Mouse (Mus musculus) lung, embryonic 15.5 days (tissue): ENCODE measurements around the gene Ehd1. TPM values are rescaled to one million over a fixed set of nuclear protein-coding genes. Genes with fewer than 3 reads are reported as not detected.

ENCODE experiments used
- ATAC-seq: fragments of 200-750 bp; cut with Nextera tagmentation; 2 replicates; pipeline ENCODE4 v1.8.0; 2017; ENCODE audit warnings: moderate number of reproducible peaks, borderline replicate concordance; ENCODE audit not compliant: low FRiP score, low TSS enrichment; ENCODE audit errors: extremely low read depth
- H3K27ac ChIP-seq: fragments of 300-500 bp; sonication (generic); 2 replicates; pipeline ENCODE4 v1.5.1; 2015; ENCODE audit warnings: moderate library complexity, mild to moderate bottlenecking, inconsistent platforms
- H3K27me3 ChIP-seq: fragments of 300-500 bp; sonication (generic); 2 replicates; pipeline ENCODE4 v1.6.1; 2015; ENCODE audit warnings: inconsistent platforms
- H3K36me3 ChIP-seq: fragments of 300-500 bp; sonication (generic); 2 replicates; pipeline ENCODE4 v1.6.1; 2015; ENCODE audit warnings: inconsistent platforms
- H3K4me1 ChIP-seq: fragments of 300-500 bp; sonication (generic); 2 replicates; pipeline ENCODE4 v1.6.1; 2015; ENCODE audit warnings: inconsistent platforms
- H3K4me2 ChIP-seq: fragments of 300-500 bp; sonication (generic); 2 replicates; pipeline ENCODE4 v1.6.1; 2015; ENCODE audit warnings: inconsistent platforms, mild to moderate bottlenecking, moderate library complexity
- H3K4me3 ChIP-seq: fragments of 300-500 bp; sonication (generic); 2 replicates; pipeline ENCODE4 v1.5.1; 2015; ENCODE audit warnings: mild to moderate bottlenecking, inconsistent platforms
- H3K9ac ChIP-seq: fragments of 300-500 bp; sonication (generic); 2 replicates; pipeline ENCODE4 v1.6.1; 2015; ENCODE audit warnings: inconsistent platforms
- H3K9me3 ChIP-seq: fragments of 300-500 bp; sonication (generic); 2 replicates; pipeline ENCODE4 v1.6.1; 2016; ENCODE audit warnings: inconsistent platforms
- WGBS: fragments of 180-500 bp; shearing (Covaris S2); methylation state at CpG from one replicate; pipeline ENCODE4 v1.1.7; 2015; 5-methylcytosine and 5-hydroxymethylcytosine counted together
- polyA plus RNA-seq: library from polyadenylated mRNA; unstranded; fragments of >200 nt; fragmentation: Nextera tagmentation; extraction: Ambion mirVana; gene quantifications from 2 replicates; pipeline ENCODE4 v1.2.1, GENCODE M21; 2015

Gene Ehd1
- polyA plus RNA-seq = 66.7 and 76.1 TPM in 2 replicates

DNA sequence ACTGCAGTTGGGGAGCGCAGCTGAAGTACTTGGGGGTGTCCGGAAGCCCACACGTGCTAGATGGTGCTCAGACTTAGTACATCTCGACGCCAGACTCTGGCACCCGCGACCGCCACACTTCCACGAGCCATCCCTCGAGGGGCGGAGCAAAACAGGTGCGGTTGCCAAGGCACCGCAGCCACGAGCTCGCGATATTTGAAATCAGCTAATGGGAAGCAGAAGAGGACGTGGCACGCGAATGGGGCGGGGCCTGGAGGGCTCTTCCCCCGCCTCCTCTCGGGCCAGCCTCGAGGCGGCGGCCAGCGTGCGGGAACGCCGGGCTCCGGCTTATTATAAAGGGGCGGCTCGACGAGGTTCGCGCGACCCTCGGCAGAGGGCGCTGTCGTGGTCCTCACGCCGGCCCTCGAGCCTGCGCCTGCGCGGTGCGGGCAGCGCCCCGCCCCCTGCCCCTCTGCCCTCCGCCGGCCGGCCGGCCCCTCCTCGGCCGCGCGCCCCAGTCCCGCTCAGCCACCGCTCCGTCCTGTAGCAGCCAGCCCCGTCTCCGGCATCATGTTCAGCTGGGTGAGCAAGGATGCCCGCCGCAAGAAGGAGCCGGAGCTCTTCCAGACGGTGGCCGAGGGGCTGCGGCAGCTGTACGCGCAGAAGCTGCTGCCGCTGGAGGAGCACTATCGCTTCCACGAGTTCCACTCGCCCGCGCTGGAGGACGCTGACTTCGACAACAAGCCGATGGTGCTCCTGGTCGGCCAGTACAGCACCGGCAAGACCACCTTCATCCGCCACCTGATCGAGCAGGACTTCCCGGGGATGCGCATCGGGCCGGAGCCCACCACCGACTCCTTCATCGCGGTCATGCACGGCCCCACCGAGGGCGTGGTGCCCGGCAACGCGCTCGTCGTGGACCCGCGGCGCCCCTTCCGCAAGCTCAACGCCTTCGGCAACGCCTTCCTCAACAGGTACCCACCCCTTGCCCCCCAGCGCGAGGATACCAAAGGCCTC is at the start of gene Ehd1:
Gene Ehd1 (plus strand): TSS at position 300 of the 996 bp plus-strand sequence.
- Histone ChIP-seq H3K4me3 (peak within 1 kb of the TSS; percentile 92), H3K9ac (peak within 1 kb of the TSS; percentile 77), H3K9me3 (no peaks in the 10 kb centered on the region), H3K27ac (peak within 1 kb of the TSS; percentile 88), H3K4me1 (peaks cover 45% of the 10 kb centered on the region), H3K36me3 (peaks cover 18% of the 10 kb centered on the region), H3K27me3 (no peaks in the 10 kb centered on the region), H3K4me2 (peak within 1 kb of the TSS; percentile 97)
- under 1% methylated on average over 103 of the region's 106 CpGs for WGBS
- ATAC-seq = peak; percentile 93

DNA sequence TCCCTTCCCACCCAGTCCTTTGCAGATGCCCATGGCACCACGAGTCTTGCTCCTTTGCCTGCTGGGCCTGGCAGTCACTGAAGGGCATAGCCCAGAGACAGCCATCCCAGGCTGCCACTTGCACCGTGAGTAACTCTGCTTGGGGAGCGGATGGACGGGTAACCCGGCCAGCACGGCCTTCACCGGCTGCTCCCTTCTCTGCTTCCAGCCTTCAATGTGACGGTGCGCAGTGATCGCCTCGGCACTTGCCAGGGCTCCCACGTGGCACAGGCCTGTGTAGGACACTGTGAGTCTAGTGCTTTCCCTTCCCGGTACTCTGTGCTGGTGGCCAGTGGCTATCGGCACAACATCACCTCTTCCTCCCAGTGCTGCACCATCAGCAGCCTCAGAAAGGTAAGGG is 49.8 kb upstream of the Ehd1 start:
- Histone ChIP-seq H3K9me3 (no peaks in the 10 kb centered on the region), H3K27ac (no peak overlapping the region), H3K27me3 (no peaks in the 10 kb centered on the region), H3K36me3 (0 out of 2 replicates have a peak, but pooled peaks cover 3% of the 10 kb centered on the region), H3K4me1 (no peaks in the 10 kb centered on the region), H3K9ac (no peak overlapping the region), H3K4me2 (no peak overlapping the region), H3K4me3 (no peak overlapping the region)
- WGBS = 83% methylated on average over 14 of the region's 14 CpGs
- ATAC-seq = no peak

DNA sequence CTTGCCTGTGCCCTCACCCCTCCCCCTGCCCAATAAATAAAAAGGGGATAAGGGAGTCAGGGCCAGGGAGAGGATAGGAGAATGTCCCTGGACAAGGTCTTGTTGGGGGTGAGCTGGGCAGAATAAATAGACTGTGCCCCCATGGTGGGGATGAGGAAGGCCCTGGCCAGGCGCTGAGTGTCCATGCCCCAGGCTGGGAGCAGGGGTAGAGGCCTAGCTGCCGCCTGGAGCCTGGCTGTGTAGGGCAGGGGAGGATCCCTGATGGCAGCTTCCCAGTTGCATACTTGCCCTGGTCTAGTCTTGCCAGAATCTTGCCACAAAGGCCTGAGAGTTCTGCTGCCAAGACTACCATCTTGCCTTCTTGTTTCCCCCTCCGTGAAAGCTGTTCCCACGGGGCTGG is 48.7 kb upstream of the Ehd1 start:
- no peak overlapping the region for H3K9ac ChIP-seq
- H3K4me1 ChIP-seq = no peaks in the 10 kb centered on the region
- ATAC-seq = no peak
- no peak overlapping the region for H3K4me2 ChIP-seq
- no peak overlapping the region for H3K27ac ChIP-seq
- H3K9me3 ChIP-seq = no peaks in the 10 kb centered on the region
- no peaks in the 10 kb centered on the region for H3K27me3 ChIP-seq
- H3K36me3 ChIP-seq = peaks cover 8% of the 10 kb centered on the region; the same call in 1 of the 2 replicates
- no peak overlapping the region for H3K4me3 ChIP-seq
- 88% methylated on average over 4 of the region's 4 CpGs for WGBS

DNA sequence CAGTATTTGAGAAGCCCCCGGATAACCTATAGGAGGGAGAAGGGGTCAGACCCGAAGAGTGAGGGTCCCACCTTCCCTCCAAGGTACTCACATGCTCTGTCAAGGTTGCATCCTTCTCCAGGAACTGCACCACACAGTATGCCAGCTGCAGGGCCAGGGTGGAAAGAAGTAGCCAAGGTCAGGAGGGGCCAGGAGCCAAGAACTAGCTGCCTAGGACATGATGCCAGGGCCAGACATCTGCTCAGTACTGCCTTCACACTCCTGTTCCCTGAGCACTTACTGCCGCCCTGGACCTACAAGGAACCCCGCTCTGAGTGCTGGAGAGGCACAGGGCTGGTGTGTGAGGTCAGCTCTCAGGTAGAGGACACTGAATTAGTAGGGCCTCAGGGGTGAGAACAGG is 46.1 kb upstream of the Ehd1 start:
- Histone ChIP-seq H3K4me2 (no peak overlapping the region), H3K9ac (no peak overlapping the region), H3K27ac (no peak overlapping the region), H3K4me1 (peaks cover 15% of the 10 kb centered on the region), H3K4me3 (no peak overlapping the region), H3K9me3 (no peaks in the 10 kb centered on the region), H3K27me3 (no peaks in the 10 kb centered on the region), H3K36me3 (peaks cover 8% of the 10 kb centered on the region; the same call in 1 of the 2 replicates)
- 73% methylated on average over 4 of the region's 4 CpGs for WGBS
- ATAC-seq = no peak

DNA sequence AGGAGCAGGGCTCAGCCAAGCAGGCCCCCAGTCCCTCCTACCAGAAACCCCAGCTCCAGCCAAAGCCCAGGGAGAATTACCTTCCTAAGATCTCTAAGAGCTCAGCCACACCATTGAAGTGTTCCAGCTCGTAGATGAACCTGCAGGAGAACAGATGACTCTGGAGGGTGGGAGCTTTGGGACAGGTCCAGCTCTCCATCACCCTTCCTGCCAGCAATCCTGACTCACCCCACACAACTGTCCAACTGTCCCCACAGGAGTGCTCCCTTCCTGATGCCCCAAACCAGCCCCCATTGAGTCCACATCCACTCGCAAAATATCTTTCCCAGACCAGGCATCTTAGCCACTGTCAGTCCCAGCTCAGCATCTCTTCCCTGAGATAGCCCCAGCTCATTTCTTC is 45.5 kb upstream of the Ehd1 start:
- H3K36me3 ChIP-seq = peaks cover 8% of the 10 kb centered on the region; the same call in 1 of the 2 replicates

GRCm38 (mm10) chr19:6233647-6234046 is 42.9 kb upstream of the Ehd1 start:
- no peak for ATAC-seq
- Histone ChIP-seq H3K4me3 (no peak overlapping the region), H3K9me3 (no peaks in the 10 kb centered on the region), H3K9ac (no peak overlapping the region), H3K27ac (no peak overlapping the region), H3K4me2 (no peak overlapping the region), H3K36me3 (peaks cover 8% of the 10 kb centered on the region; the same call in 1 of the 2 replicates), H3K4me1 (peaks cover 20% of the 10 kb centered on the region), H3K27me3 (no peaks in the 10 kb centered on the region)
- WGBS = 79% methylated on average over 16 of the region's 16 CpGs

More for the DNA sequence above, 45.5 kb upstream of the Ehd1 start:
- Histone ChIP-seq H3K27ac (no peak overlapping the region), H3K27me3 (no peaks in the 10 kb centered on the region), H3K9ac (no peak overlapping the region), H3K4me3 (no peak overlapping the region), H3K9me3 (no peaks in the 10 kb centered on the region), H3K4me1 (peaks cover 15% of the 10 kb centered on the region), H3K4me2 (no peak overlapping the region)
- WGBS = 68% methylated on average over 2 of the region's 2 CpGs
- ATAC-seq = no peak

DNA sequence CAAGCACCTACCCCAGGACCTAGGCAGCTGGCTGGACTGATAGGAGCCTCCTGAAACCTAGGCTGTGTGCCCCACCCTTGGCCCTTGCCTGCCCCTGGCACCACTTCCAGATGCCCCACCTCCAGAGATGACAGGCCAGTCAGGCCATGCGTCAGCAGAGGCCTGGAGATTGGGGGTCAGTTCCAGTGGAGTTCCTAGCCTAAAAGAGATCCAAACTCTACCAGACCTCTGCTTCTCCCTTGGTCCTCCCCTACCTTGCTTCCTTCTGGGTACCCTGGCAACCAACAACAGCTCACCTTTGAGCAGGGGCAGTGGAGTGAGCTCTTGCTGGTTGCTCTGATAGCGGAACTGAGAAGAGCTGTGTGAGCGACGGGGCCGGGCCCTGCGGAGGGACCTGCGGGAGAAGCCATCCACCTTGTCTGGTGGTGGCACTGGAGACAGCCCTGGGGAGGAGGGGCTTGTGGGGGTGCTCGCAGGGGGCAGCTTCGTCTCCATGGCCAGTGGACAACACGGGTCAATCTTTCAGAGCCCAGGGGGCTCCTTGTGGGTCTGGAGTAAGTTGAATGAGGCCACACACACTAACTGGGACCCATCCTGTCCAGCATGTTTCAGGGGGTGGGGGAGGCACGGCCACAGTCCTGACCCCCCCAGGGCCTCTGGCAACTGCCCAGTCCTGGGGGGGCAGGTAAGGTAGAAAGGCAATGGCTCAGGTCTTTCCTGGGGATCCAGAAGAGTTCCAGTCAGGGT is 42.0 kb upstream of the Ehd1 start:
- Histone ChIP-seq H3K4me2 (peak overlapping the region; percentile 72), H3K9ac (peak overlapping the region; percentile 56), H3K27ac (no peak overlapping the region), H3K9me3 (no peaks in the 10 kb centered on the region), H3K4me1 (peaks cover 20% of the 10 kb centered on the region), H3K27me3 (no peaks in the 10 kb centered on the region), H3K36me3 (peaks cover 6% of the 10 kb centered on the region; the same call in 1 of the 2 replicates), H3K4me3 (peak overlapping the region; percentile 81)
- ATAC-seq = no peak
- WGBS = 58% methylated on average over 11 of the region's 11 CpGs

DNA sequence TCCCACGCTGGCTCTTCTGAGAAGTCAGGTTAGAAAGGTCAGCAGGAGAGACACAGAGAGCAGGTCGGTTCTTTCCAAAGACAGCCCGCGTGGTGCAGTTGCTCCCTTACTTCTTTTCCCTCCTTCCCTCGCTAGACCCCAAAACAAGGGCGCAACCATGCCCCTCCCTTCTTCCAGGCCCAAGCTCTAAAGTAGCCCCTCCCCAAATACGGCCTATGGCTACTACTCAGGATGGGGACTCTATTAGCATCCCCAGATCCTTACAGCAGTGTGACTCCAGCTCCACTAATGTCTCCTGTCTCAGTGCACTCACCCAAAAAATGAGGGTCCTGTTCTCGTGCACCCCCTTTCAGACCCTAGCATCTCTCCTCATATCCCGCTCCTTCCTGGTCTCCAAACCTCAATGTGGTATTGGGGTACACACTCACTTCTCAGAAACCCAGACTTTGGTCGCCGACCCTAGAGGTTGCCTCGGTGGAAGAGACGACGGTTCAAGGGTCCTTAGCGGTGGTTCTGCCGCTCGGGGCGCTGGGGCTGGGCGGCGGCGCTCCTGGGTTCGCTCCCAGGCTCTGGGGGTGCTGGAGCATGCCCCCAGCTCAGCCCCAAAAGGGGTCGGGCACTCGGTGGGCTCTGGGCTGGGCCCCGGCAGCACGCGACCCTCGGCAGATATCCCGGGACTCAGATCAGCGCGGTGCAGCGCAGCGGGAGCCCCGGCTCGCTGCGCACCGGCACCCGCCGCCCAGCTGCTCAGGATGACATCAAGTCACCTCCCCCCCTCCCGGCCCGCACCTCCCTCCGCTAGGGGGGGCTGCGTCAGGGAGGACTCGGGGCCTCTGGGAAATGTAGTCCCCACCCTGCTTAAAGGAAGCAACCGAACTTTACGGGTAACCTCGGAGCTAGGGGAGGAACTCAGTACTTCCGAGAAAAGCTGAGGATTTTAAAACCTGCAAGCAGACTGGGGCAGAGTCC is 41.2 kb upstream of the Ehd1 start, which contains the start of gene Ppp2r5b:
Gene Ppp2r5b (minus strand): TSS at position 789 of the 969 bp plus-strand sequence.
- H3K27me3 ChIP-seq = no peaks in the 10 kb centered on the region
- peak; percentile 93 for ATAC-seq
- H3K4me3 ChIP-seq = peak within 1 kb of the TSS; percentile 81
- 1% methylated on average over 48 of the region's 48 CpGs for WGBS
- peaks cover 20% of the 10 kb centered on the region for H3K4me1 ChIP-seq
- no peaks in the 10 kb centered on the region for H3K9me3 ChIP-seq
- peaks cover 6% of the 10 kb centered on the region; the same call in 1 of the 2 replicates for H3K36me3 ChIP-seq
- peak within 1 kb of the TSS; percentile 72 for H3K4me2 ChIP-seq
- peak within 1 kb of the TSS; percentile 56 for H3K9ac ChIP-seq
- H3K27ac ChIP-seq = peak within 1 kb of the TSS; percentile 95

DNA sequence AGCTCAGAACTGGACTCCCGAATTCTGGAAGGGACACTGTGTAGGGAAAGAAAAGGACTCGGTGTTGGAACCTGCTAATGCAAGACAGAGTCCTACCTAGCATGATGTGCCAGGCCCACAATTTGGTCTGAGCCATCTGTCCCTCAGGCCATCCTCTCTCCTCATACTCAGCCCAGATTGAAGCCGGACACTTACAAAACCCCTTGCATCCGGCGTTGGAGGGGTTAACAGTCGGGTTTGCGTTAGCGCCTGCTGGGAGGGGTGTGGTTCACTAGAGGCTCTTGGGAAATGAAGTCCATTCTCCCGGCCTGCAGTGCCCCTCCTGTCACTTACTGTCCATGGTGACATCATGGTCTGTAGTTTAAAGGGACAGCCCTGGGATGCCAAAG is 40.5 kb upstream of the Ehd1 start:
- no peaks in the 10 kb centered on the region for H3K9me3 ChIP-seq
- H3K36me3 ChIP-seq = peaks cover 6% of the 10 kb centered on the region; the same call in 1 of the 2 replicates
- peak; percentile 91 for ATAC-seq
- H3K9ac ChIP-seq = peak overlapping the region; percentile 56
- WGBS = 0% methylated on average over 9 of the region's 9 CpGs
- H3K27ac ChIP-seq = peak overlapping the region; percentile 95
- no peaks in the 10 kb centered on the region for H3K27me3 ChIP-seq
- H3K4me1 ChIP-seq = peaks cover 25% of the 10 kb centered on the region
- H3K4me2 ChIP-seq = peak overlapping the region; percentile 72
- H3K4me3 ChIP-seq = peak overlapping the region; percentile 81

GRCm38 (mm10) chr19:6236842-6237241 is 39.7 kb upstream of the Ehd1 start:
- Histone ChIP-seq H3K4me2 (no peak overlapping the region), H3K4me3 (no peak overlapping the region), H3K9ac (no peak overlapping the region), H3K27me3 (no peaks in the 10 kb centered on the region), H3K9me3 (no peaks in the 10 kb centered on the region), H3K4me1 (peaks cover 25% of the 10 kb centered on the region), H3K27ac (no peak overlapping the region), H3K36me3 (peaks cover 6% of the 10 kb centered on the region; the same call in 1 of the 2 replicates)
- ATAC-seq = no peak
- 73% methylated on average over 7 of the region's 7 CpGs for WGBS

GRCm38 (mm10) chr19:6238740-6239139 is 37.8 kb upstream of the Ehd1 start:
- H3K4me1 ChIP-seq = peaks cover 37% of the 10 kb centered on the region
- H3K27me3 ChIP-seq = no peaks in the 10 kb centered on the region
- no peak overlapping the region for H3K27ac ChIP-seq
- no peak overlapping the region for H3K4me3 ChIP-seq
- no peak overlapping the region for H3K9ac ChIP-seq
- no peaks in the 10 kb centered on the region for H3K9me3 ChIP-seq
- no peaks in the 10 kb centered on the region for H3K36me3 ChIP-seq
- ATAC-seq = no peak
- no peak overlapping the region for H3K4me2 ChIP-seq
